Mouse (Mus musculus) neural tube, embryonic 11.5 days (tissue): ENCODE measurements around the gene Cst11. TPM values are rescaled to one million over a fixed set of nuclear protein-coding genes. Genes with fewer than 3 reads are reported as not detected.

Experiments
- polyA plus RNA-seq: library from polyadenylated mRNA; unstranded; fragments of >200 nt; fragmentation: Nextera tagmentation; extraction: Ambion mirVana; gene quantifications from 2 replicates; pipeline ENCODE4 v1.2.1, GENCODE M21; 2014

Cst11 gene
- polyA plus RNA-seq, 1 experiment from 2014 or later, result not detected

Other genes starting within 250 kb of the Cst11 start
- 101 and 105 TPM in 2 replicates for gene Nxt1, start 98.9 kb downstream of the Cst11 start, polyA plus RNA-seq
- 22.4 and 27.3 TPM in 2 replicates for gene Gzf1, start 90.5 kb downstream of the Cst11 start, polyA plus RNA-seq
- gene Napb, start 39.0 kb downstream of the Cst11 start, polyA plus RNA-seq, result 22.8 and 25.7 TPM in 2 replicates
- not detected in 2 replicates for gene Cstl1, start 21.1 kb downstream of the Cst11 start, polyA plus RNA-seq
- not detected in 2 replicates for gene 8030411F24Rik, start 10.5 kb upstream of the Cst11 start, polyA plus RNA-seq
- not detected in 2 replicates for gene Cst12, start 17.9 kb upstream of the Cst11 start, polyA plus RNA-seq
- gene Cst8, start 27.3 kb upstream of the Cst11 start, polyA plus RNA-seq, result not detected in 2 replicates
- gene Cst13, start 48.6 kb upstream of the Cst11 start, polyA plus RNA-seq, result not detected in 2 replicates
- not detected in 2 replicates for gene Cst9, start 63.6 kb upstream of the Cst11 start, polyA plus RNA-seq
- not detected in 2 replicates for gene 9230104L09Rik, start 93.5 kb upstream of the Cst11 start, polyA plus RNA-seq
- 309 and 318 TPM in 2 replicates for gene Cst3, start 104.2 kb upstream of the Cst11 start, polyA plus RNA-seq
- not detected in 2 replicates for gene Gm1330, start 231.8 kb upstream of the Cst11 start, polyA plus RNA-seq
- not detected in 2 replicates for gene Gm10750, start 245.7 kb upstream of the Cst11 start, polyA plus RNA-seq